Mouse (Mus musculus) stomach, adult 2 months (tissue): ENCODE data around the gene Clec4a1. TPM values are rescaled to one million over a fixed set of nuclear protein-coding genes. Genes with fewer than 3 reads are reported as not detected.

Experiments used
- polyA plus RNA-seq: library from polyadenylated mRNA; depleted of rRNA; stranded (reverse); fragments of >200 nt; gene quantifications from 2 replicates; pipeline ENCODE4 v1.2.3, GENCODE M21; 2012; rRNA removed

Clec4a1 gene
- 0.35 and 0.50 TPM in 2 replicates for polyA plus RNA-seq

GRCm38 (mm10) chr6:122921451-122921850 is at the start of gene Clec4a1:
Gene Clec4a1, plus strand, starts transcription at chr6:122921848.

GRCm38 (mm10) chr6:122873871-122874719 is 47.6 kb upstream of the Clec4a1 start, which contains the start of gene Necap1:
Gene Necap1, plus strand, starts transcription at chr6:122874474.

GRCm38 (mm10) chr6:122952401-122952800 is 30.8 kb downstream of the Clec4a1 start, which contains the start of gene Clec4a3:
Gene Clec4a3, plus strand, starts transcription at chr6:122952515.

Other genes starting within 250 kb of the Clec4a1 start
- gene Nanog, start 214.4 kb upstream of the Clec4a1 start, polyA plus RNA-seq: not detected in 2 replicates
- gene Slc2a3, start 120.2 kb upstream of the Clec4a1 start, polyA plus RNA-seq: 0.65 and 0.70 TPM in 2 replicates
- gene Foxj2, start 101.9 kb upstream of the Clec4a1 start, polyA plus RNA-seq: 6.8 and 7.3 TPM in 2 replicates
- gene C3ar1, start 65.7 kb upstream of the Clec4a1 start, polyA plus RNA-seq: 0.55 and 0.89 TPM in 2 replicates
- 3.9 and 5.4 TPM in 2 replicates for gene Necap1, start 47.4 kb upstream of the Clec4a1 start, polyA plus RNA-seq
- 0.12 TPM in 1 of 2 replicates, not detected in the other for gene Clec4a3, start 30.7 kb downstream of the Clec4a1 start, polyA plus RNA-seq
- not detected in 2 replicates for gene Clec4a4, start 68.5 kb downstream of the Clec4a1 start, polyA plus RNA-seq
- 0.09 and 0.14 TPM in 2 replicates for gene Clec4b1, start 128.1 kb downstream of the Clec4a1 start, polyA plus RNA-seq
- gene Clec4a2, start 184.6 kb downstream of the Clec4a1 start, polyA plus RNA-seq: 0.08 and 0.19 TPM in 2 replicates